Mouse (Mus musculus) stomach, embryonic 16.5 days (tissue): ENCODE data around the gene Lalba. TPM values are rescaled to one million over a fixed set of nuclear protein-coding genes. Genes with fewer than 3 reads are reported as not detected.
"Not testable (repeated sequence)": the region's sequence is repeated elsewhere in the genome, so short reads cannot be mapped to it uniquely, and the experiment has no call there.

ENCODE experiments used
- ATAC-seq: fragments of 200-750 bp; cut with Nextera tagmentation; 2 replicates; pipeline ENCODE4 v1.8.0; 2017; ENCODE audit warnings: moderate number of reproducible peaks, moderate TSS enrichment; ENCODE audit not compliant: insufficient read depth, low FRiP score
- H3K27ac ChIP-seq: fragments of 300-500 bp; sonication (generic); 2 replicates; pipeline ENCODE4 v1.5.1; 2014; ENCODE audit warnings: low read length
- H3K27me3 ChIP-seq: fragments of 300-500 bp; sonication (generic); 2 replicates; pipeline ENCODE4 v1.6.1; 2014; ENCODE audit warnings: low read length, control low read depth, mixed read lengths; ENCODE audit not compliant: control insufficient read depth, insufficient read depth
- H3K36me3 ChIP-seq: fragments of 300-500 bp; sonication (generic); 2 replicates; pipeline ENCODE4 v1.6.1; 2014; ENCODE audit warnings: low read length; ENCODE audit not compliant: control insufficient read depth, insufficient read depth
- H3K4me1 ChIP-seq: fragments of 300-500 bp; sonication (generic); 2 replicates; pipeline ENCODE4 v1.6.1; 2014; ENCODE audit warnings: low read length, control low read depth, mixed read lengths; ENCODE audit not compliant: control insufficient read depth, insufficient read depth
- H3K4me2 ChIP-seq: fragments of 300-500 bp; sonication (generic); 2 replicates; pipeline ENCODE4 v1.6.1; 2014; ENCODE audit warnings: low read depth, low read length, mixed read lengths
- H3K4me3 ChIP-seq: fragments of 300-500 bp; sonication (generic); replicated peaks from 2 replicates; pipeline ENCODE4 v1.5.1; 2014; ENCODE audit warnings: mild to moderate bottlenecking, low read length
- H3K9ac ChIP-seq: fragments of 300-500 bp; sonication (generic); 2 replicates; pipeline ENCODE4 v1.6.1; 2014; ENCODE audit warnings: low read length
- H3K9me3 ChIP-seq: fragments of 300-500 bp; sonication (generic); replicated peaks from 2 replicates; pipeline ENCODE4 v1.6.1; 2016; ENCODE audit warnings: low read length, control low read depth; ENCODE audit not compliant: control insufficient read depth
- WGBS: fragments of 180-500 bp; shearing (Covaris S2); extraction: QIAGEN DNeasy Blood & Tissue Kit; methylation state at CpG from one replicate; pipeline ENCODE4 v1.1.7; 2014; 5-methylcytosine and 5-hydroxymethylcytosine counted together
- polyA plus RNA-seq: library from polyadenylated mRNA; unstranded; fragments of >200 nt; fragmentation: Nextera tagmentation; extraction: Ambion mirVana; gene quantifications from 2 replicates; pipeline ENCODE4 v1.2.1, GENCODE M21; 2015

The Lalba gene
- polyA plus RNA-seq: 0.25 TPM in 1 of 2 replicates, not detected in the other

- H3K4me1 ChIP-seq: no peaks in the 10 kb centered on the region
- no peak within 1 kb of the TSS for H3K4me3 ChIP-seq
- H3K27ac ChIP-seq: no peak within 1 kb of the TSS
- no peak within 1 kb of the TSS for H3K9ac ChIP-seq
- no peaks in the 10 kb centered on the region for H3K36me3 ChIP-seq
- no peaks in the 10 kb centered on the region for H3K9me3 ChIP-seq
- ATAC-seq: no peak
- no peaks in the 10 kb centered on the region for H3K27me3 ChIP-seq
- 42% methylated on average over 3 of the region's 3 CpGs for WGBS
- no peak within 1 kb of the TSS for H3K4me2 ChIP-seq
These were observed at the start of gene Lalba for GRCm38 (mm10) chr15:98482701-98483100. Lalba (minus strand) TSS chr15:98482721.

- Histone ChIP-seq H3K4me1 (peaks cover 7% of the 10 kb centered on the region; the same call in 1 of the 2 replicates), H3K4me2 (peak overlapping the region; percentile 91), H3K9me3 (no peaks in the 10 kb centered on the region), H3K9ac (peak overlapping the region; percentile 96; the same call in 1 of the 2 replicates), H3K4me3 (peak overlapping the region; percentile 86), H3K27me3 (no peaks in the 10 kb centered on the region), H3K36me3 (peaks cover 21% of the 10 kb centered on the region), H3K27ac (no peak overlapping the region)
- 21% methylated on average over 5 of the region's 5 CpGs for WGBS
- ATAC-seq: no peak
These were observed 49.8 kb upstream of the Lalba start for GRCm38 (mm10) chr15:98532281-98532680.

- H3K4me1 ChIP-seq: peaks cover 7% of the 10 kb centered on the region; the same call in 1 of the 2 replicates
- peaks cover 40% of the 10 kb centered on the region for H3K36me3 ChIP-seq
- 91% methylated on average over 5 of the region's 5 CpGs for WGBS
- H3K27ac ChIP-seq: no peak overlapping the region
- no peak overlapping the region for H3K4me2 ChIP-seq
- no peak for ATAC-seq
- no peaks in the 10 kb centered on the region for H3K9me3 ChIP-seq
- H3K27me3 ChIP-seq: no peaks in the 10 kb centered on the region
- H3K9ac ChIP-seq: no peak overlapping the region
- H3K4me3 ChIP-seq: no peak overlapping the region
These were observed 45.6 kb upstream of the Lalba start for GRCm38 (mm10) chr15:98528066-98528563.

GRCm38 (mm10) chr15:98527056-98527771 lies 44.7 kb upstream of the Lalba start:
- Histone ChIP-seq H3K9ac (no peak overlapping the region), H3K9me3 (no peaks in the 10 kb centered on the region), H3K4me1 (peaks cover under 1% of the 10 kb centered on the region; the same call in 1 of the 2 replicates), H3K27me3 (no peaks in the 10 kb centered on the region), H3K27ac (no peak overlapping the region), H3K4me2 (no peak overlapping the region), H3K4me3 (no peak overlapping the region), H3K36me3 (peaks cover 46% of the 10 kb centered on the region)
- WGBS: 95% methylated on average over 5 of the region's 5 CpGs
- ATAC-seq: no peak

- Histone ChIP-seq H3K9me3 (no peaks in the 10 kb centered on the region), H3K4me1 (no peaks in the 10 kb centered on the region), H3K9ac (no peak overlapping the region), H3K36me3 (peaks cover 44% of the 10 kb centered on the region), H3K4me2 (no peak overlapping the region), H3K27me3 (no peaks in the 10 kb centered on the region), H3K27ac (no peak overlapping the region), H3K4me3 (no peak overlapping the region)
- ATAC-seq: no peak
- 72% methylated on average over 5 of the region's 5 CpGs for WGBS
These were observed 43.5 kb upstream of the Lalba start for GRCm38 (mm10) chr15:98526057-98526456.

GRCm38 (mm10) chr15:98521245-98521644 lies 38.7 kb upstream of the Lalba start:
- Histone ChIP-seq H3K9ac (no peak overlapping the region), H3K4me1 (no peaks in the 10 kb centered on the region), H3K36me3 (peaks cover 29% of the 10 kb centered on the region), H3K27me3 (no peaks in the 10 kb centered on the region), H3K4me2 (no peak overlapping the region), H3K9me3 (no peaks in the 10 kb centered on the region), H3K27ac (no peak overlapping the region), H3K4me3 (no peak overlapping the region)
- no peak for ATAC-seq
- WGBS: 92% methylated on average over 3 of the region's 3 CpGs

- WGBS: 66% methylated on average over 16 of the region's 16 CpGs
- no peaks in the 10 kb centered on the region for H3K9me3 ChIP-seq
These were observed 35.1 kb upstream of the Lalba start for GRCm38 (mm10) chr15:98517380-98518355.

GRCm38 (mm10) chr15:98514845-98515244 lies 32.3 kb upstream of the Lalba start:
- not testable (repeated sequence) for H3K9ac ChIP-seq, H3K4me3 ChIP-seq, H3K27ac ChIP-seq, H3K27me3 ChIP-seq, ATAC-seq, H3K4me2 ChIP-seq, H3K36me3 ChIP-seq, H3K9me3 ChIP-seq
- peaks cover 13% of the 10 kb centered on the region; the same call in 1 of the 2 replicates for H3K4me1 ChIP-seq
- WGBS: 73% methylated on average over 2 of the region's 2 CpGs

More at GRCm38 (mm10) chr15:98517380-98518355, 35.1 kb upstream of the Lalba start:
- no peaks in the 10 kb centered on the region for H3K27me3 ChIP-seq
- peaks cover 9% of the 10 kb centered on the region; the same call in 1 of the 2 replicates for H3K4me1 ChIP-seq
- ATAC-seq: no peak
- H3K27ac ChIP-seq: no peak overlapping the region
- H3K9ac ChIP-seq: no peak overlapping the region
- no peak overlapping the region for H3K4me2 ChIP-seq
- H3K36me3 ChIP-seq: peaks cover 14% of the 10 kb centered on the region; the same call in 1 of the 2 replicates
- no peak overlapping the region for H3K4me3 ChIP-seq
